Mouse (Mus musculus): ENCODE measurements at regions not wholly inside any gene's neighbourhood (a gene's known extent, or its start where the extent isn't known, plus 50 kb on each side); places are given as distances from the start of the nearest gene placed in this dataset.
"Not testable (repeated sequence)": the region's sequence is repeated elsewhere in the genome, so short reads cannot be mapped to it uniquely, and the experiment has no call there.

DNA sequence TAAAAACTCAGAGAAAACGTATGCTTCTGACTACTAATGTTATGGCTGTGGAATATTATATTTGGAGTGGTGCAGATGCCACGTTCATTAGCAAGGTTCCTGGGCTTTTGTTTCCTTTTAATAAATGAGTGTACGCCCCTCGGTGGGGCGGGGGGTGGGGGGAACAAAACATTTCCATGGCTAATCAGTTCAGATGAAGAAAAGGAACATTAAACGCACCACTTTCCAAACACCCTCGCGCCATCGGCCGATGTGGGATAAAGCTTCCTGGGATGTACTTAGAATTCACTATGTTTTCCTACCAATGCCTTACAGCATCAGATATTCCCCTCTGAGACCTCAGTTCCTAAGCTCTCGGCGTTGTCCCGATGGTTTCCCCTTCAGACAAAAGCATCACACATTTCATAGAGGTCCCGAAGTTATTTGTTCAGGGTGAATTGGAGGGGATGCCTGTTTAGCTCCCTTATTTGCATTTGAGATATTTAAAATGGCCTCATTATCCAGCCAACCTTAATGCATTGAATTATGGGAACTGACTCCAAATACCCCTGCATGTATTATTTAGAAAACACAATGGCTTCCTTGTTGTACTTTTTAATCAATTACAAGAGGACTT is 155.5 kb upstream of the Pmfbp1 start:
- Histone ChIP-seq H3K9me3 (replicated peaks; ENCODE audit: low read length) (no peaks in the 10 kb centered on the region), H3K4me2 (ENCODE audit: insufficient read depth, low read depth, poor library complexity, severe bottlenecking) (no peak overlapping the region), H3K9ac (ENCODE audit: insufficient read depth, low read depth) (no peak overlapping the region), H3K4me3 (replicated peaks in 1 of 3; ENCODE audit: low read depth in 2 of 3, low read length in 2 of 3, poor library complexity in 1 of 3) (no peak overlapping the region), H3K79me2 (replicated peaks; ENCODE audit: control insufficient read depth, extremely low read depth, insufficient read depth, poor library complexity, severe bottlenecking) (no peaks in the 10 kb centered on the region), H3K4me1 (ENCODE audit: control insufficient read depth in 1 of 2, insufficient read depth in 2 of 2) (no peaks in the 10 kb centered on the region), H3K36me3 (replicated peaks in 1 of 2; ENCODE audit: control insufficient read depth in 1 of 2, insufficient read depth in 1 of 2, low read length in 1 of 2) (no peaks in the 10 kb centered on the region), H3K27me3 (replicated peaks) (no peaks in the 10 kb centered on the region), H3K27ac (ENCODE audit: insufficient read depth, low read depth) (no peak overlapping the region)
- in situ Hi-C loops (cut with MboI; ENCODE audit: low pct_ligation_motif_present, low pct_unique_long_range_greater_than_20kb, low sequenced_read_pairs) (no loop called here), dilution Hi-C loops (cut with MboI; ENCODE audit: extremely low pct_ligation_motif_present, extremely low pct_unique_long_range_greater_than_20kb, low sequenced_read_pairs) (no loop called here)
- TF ChIP-seq UBTF (IDR thresholded peaks at IDR 0.05; ENCODE audit: low read depth, low read length), result no peak
- no peak for TF ChIP-seq JUND (conservative IDR thresholded peaks at IDR 0.05; ENCODE audit: low read depth, low read length)
- no peak for TF ChIP-seq MYC (IDR thresholded peaks at IDR 0.05; ENCODE audit: low read depth, low read length)
- no peak for TF ChIP-seq NRF1 (IDR thresholded peaks at IDR 0.05; ENCODE audit: low read depth, low read length)
- no peak for TF ChIP-seq E2F4 (IDR thresholded peaks at IDR 0.05; ENCODE audit: insufficient replicate concordance, low read depth, low read length)
- TF ChIP-seq KAT2A (IDR thresholded peaks at IDR 0.05; ENCODE audit: insufficient replicate concordance, low read length), result no peak
- TF ChIP-seq RAD21 (IDR thresholded peaks at IDR 0.05; ENCODE audit: low read depth, low read length), result no peak
- TF ChIP-seq CHD2 (IDR thresholded peaks at IDR 0.05; ENCODE audit: low read length), result no peak
- TF ChIP-seq JUN (IDR thresholded peaks at IDR 0.05; ENCODE audit: insufficient read depth, low read depth, low read length), result no peak
- TF ChIP-seq PAX5 (IDR thresholded peaks at IDR 0.05; ENCODE audit: low read length), result no peak
- TF ChIP-seq MAX (IDR thresholded peaks at IDR 0.05; ENCODE audit: low read length), result no peak
- no peak for TF ChIP-seq HCFC1 (IDR thresholded peaks at IDR 0.05; ENCODE audit: low read depth, low read length)
- TF ChIP-seq NELFE (IDR thresholded peaks at IDR 0.05; ENCODE audit: low read depth, low read length), result no peak
- TF ChIP-seq MXI1 (IDR thresholded peaks at IDR 0.05; ENCODE audit: low read depth, low read length), result no peak
- DNase-seq (ENCODE audit: extremely low read depth), result no peak

DNA sequence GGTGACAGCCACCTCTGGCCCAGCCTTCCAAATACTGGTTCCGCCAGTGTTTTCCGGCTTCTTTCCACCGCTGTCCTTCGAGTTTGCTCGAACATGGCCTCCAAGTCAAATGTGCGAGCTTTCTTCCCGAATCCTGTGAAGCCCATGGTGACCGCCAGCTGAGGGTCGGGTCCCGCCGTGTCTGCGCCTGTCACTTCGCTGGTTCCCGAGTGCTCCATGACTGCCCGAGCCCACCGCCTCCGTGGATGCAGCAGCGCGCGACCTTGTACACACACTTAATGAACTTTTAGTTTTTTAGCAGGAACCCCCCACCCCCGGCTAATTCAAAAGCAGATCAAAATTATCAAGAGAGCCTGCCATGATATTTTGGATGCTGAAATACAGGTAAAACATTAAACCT is 153.2 kb upstream of the Pmfbp1 start:
- H3K4me2 ChIP-seq (ENCODE audit: insufficient read depth, low read depth, poor library complexity, severe bottlenecking); H3K9ac ChIP-seq (ENCODE audit: insufficient read depth, low read depth); H3K36me3 ChIP-seq (replicated peaks in 1 of 2; ENCODE audit: control insufficient read depth in 1 of 2, insufficient read depth in 1 of 2, low read length in 1 of 2); in situ Hi-C loops (cut with MboI; ENCODE audit: low pct_ligation_motif_present, low pct_unique_long_range_greater_than_20kb, low sequenced_read_pairs); dilution Hi-C loops (cut with MboI; ENCODE audit: extremely low pct_ligation_motif_present, extremely low pct_unique_long_range_greater_than_20kb, low sequenced_read_pairs); H3K79me2 ChIP-seq (replicated peaks; ENCODE audit: control insufficient read depth, extremely low read depth, insufficient read depth, poor library complexity, severe bottlenecking); H3K9me3 ChIP-seq (replicated peaks; ENCODE audit: low read length); DNase-seq (ENCODE audit: extremely low read depth); H3K27me3 ChIP-seq (replicated peaks); H3K4me1 ChIP-seq (ENCODE audit: control insufficient read depth in 1 of 2, insufficient read depth in 2 of 2); H3K27ac ChIP-seq (ENCODE audit: insufficient read depth, low read depth); H3K4me3 ChIP-seq (replicated peaks in 1 of 3; ENCODE audit: low read depth in 2 of 3, low read length in 2 of 3, poor library complexity in 1 of 3): not testable (repeated sequence)

GRCm38 (mm10) chr8:109355168-109355567 is 138.7 kb upstream of the Pmfbp1 start:
- H3K9ac ChIP-seq (ENCODE audit: insufficient read depth, low read depth), result no peak overlapping the region
- no peaks in the 10 kb centered on the region for H3K4me1 ChIP-seq (ENCODE audit: control insufficient read depth in 1 of 2, insufficient read depth in 2 of 2)
- TF ChIP-seq ZKSCAN1 (IDR thresholded peaks at IDR 0.05; ENCODE audit: borderline replicate concordance, low read depth, low read length) (no peak), SMC3 (IDR thresholded peaks at IDR 0.05; ENCODE audit: low read depth, low read length) (no peak), RAD21 (IDR thresholded peaks at IDR 0.05; ENCODE audit: low read depth, low read length) (no peak), CTCF (conservative IDR thresholded peaks at IDR 0.05 in 1 of 2, IDR thresholded peaks at IDR 0.05 in 1 of 2; ENCODE audit: low read depth in 2 of 2, low read length in 2 of 2) (no peak), GABPA (IDR thresholded peaks at IDR 0.05; ENCODE audit: insufficient replicate concordance, low read depth, low read length) (no peak), NELFE (IDR thresholded peaks at IDR 0.05; ENCODE audit: low read depth, low read length) (no peak), TBP (conservative IDR thresholded peaks at IDR 0.05; ENCODE audit: low read depth, low read length) (no peak), HCFC1 (IDR thresholded peaks at IDR 0.05; ENCODE audit: low read depth, low read length) (no peak), MAFK (IDR thresholded peaks at IDR 0.05; ENCODE audit: insufficient replicate concordance, low read length) (no peak), UBTF (IDR thresholded peaks at IDR 0.05; ENCODE audit: low read depth, low read length) (no peak), E2F4 (IDR thresholded peaks at IDR 0.05; ENCODE audit: insufficient replicate concordance, low read depth, low read length) (no peak)
- no peaks in the 10 kb centered on the region for H3K9me3 ChIP-seq (replicated peaks; ENCODE audit: low read length)
- no peaks in the 10 kb centered on the region for H3K79me2 ChIP-seq (replicated peaks; ENCODE audit: control insufficient read depth, extremely low read depth, insufficient read depth, poor library complexity, severe bottlenecking)
- H3K4me3 ChIP-seq (replicated peaks in 1 of 3; ENCODE audit: low read depth in 2 of 3, low read length in 2 of 3, poor library complexity in 1 of 3), result no peak overlapping the region
- no peaks in the 10 kb centered on the region for H3K36me3 ChIP-seq (replicated peaks in 1 of 2; ENCODE audit: control insufficient read depth in 1 of 2, insufficient read depth in 1 of 2, low read length in 1 of 2)
- H3K4me2 ChIP-seq (ENCODE audit: insufficient read depth, low read depth, poor library complexity, severe bottlenecking), result no peak overlapping the region
- in situ Hi-C loops (cut with MboI; ENCODE audit: low pct_ligation_motif_present, low pct_unique_long_range_greater_than_20kb, low sequenced_read_pairs) (no loop called here), dilution Hi-C loops (cut with MboI; ENCODE audit: extremely low pct_ligation_motif_present, extremely low pct_unique_long_range_greater_than_20kb, low sequenced_read_pairs) (no loop called here)
- no peak for DNase-seq (ENCODE audit: extremely low read depth)
- H3K27me3 ChIP-seq (replicated peaks), result no peaks in the 10 kb centered on the region
- no peak overlapping the region for H3K27ac ChIP-seq (ENCODE audit: insufficient read depth, low read depth)

Measured in CH12.LX (cell line).